Mouse (Mus musculus): Measurements from ENCODE around the gene Ndnf.

DNA sequence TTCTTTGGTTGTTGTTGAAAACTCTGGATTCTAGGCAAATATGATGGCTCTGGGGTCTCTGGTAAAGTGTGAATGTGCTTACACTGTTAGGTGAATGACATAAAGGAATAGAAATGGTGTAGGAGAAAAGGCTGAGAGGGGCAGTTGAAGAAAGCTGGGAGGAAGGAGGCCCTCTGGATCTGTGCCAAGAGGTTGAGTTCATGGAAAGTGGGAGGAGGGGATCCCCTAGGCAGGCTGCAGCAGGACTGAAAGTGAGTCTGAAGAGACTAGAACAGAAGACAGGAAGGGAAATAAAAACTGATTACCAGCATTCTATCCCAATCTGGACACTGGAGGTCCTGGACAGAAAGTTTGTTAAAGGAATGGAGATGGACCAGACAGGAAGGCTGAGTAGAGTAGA, 29.0 kb upstream of the Ndnf start:
- no peak for TF ChIP-seq POLR2A (IDR thresholded peaks at IDR 0.05; ENCODE audit: insufficient read depth, low read length)
- TF ChIP-seq CTCF (IDR thresholded peaks at IDR 0.05; ENCODE audit: low read depth, low read length): no peak
- no peak for TF ChIP-seq EP300 (IDR thresholded peaks at IDR 0.05; ENCODE audit: insufficient read depth, low read depth, low read length)

Data from ES-Bruce4 (cell line).